8 mouse cellular contexts compared by ENCODE assay signal in the genomic region with DNA sequence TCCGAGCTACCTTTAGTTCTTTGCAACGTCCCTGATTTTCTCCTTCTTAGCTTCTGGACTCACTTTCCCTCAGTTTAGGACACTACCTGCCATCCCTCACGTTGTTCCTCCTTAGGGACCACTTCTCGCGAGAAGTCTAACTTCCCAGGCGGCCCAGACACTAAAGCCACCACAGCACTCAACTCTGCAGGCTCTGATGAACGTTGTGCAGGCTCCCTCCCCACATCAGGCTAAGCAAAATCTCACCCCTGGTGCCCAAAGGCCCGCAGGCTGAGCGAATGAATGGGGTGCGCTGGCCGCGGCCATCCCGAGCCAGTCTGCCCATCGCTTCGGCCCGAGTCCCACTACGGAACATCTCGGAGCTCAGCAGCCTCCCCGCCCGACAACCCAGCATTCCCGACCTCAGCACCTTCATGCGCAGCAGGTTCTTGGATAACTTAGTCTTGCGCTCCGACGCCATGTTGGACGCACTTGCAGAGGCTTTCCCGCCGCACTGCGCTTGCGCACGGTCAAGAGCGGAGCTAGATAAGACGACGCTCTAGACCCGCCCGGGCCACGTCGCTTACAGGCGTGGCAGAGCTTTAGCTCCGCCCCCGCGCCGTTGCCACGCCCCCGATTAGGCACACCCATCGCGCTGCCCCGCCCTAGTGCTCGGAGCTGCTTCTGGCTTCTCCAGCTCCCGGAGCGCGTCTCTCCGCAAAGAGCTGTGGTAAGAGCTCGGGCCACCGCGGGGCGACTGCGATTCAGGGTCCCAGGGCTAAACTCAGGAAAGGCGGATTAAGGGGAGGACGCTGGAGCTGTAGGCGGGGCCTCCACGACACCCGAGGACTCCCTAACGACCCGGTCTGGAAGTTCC. TPM values are rescaled to one million over a fixed set of nuclear protein-coding genes. Genes with fewer than 3 reads are reported as not detected.
DNase-seq lines count a peak whose midpoint lies in the region; ATAC-seq lines count a peak whose summit lies in the region.

Mphosph6 (minus strand) TSS at position 501 of the 856 bp plus-strand sequence.

- DNase-seq in adrenal gland, adult 18-20 months (ENCODE audit: low spot score in 2 of 2) = peak; percentile 96 to 97
- peak; percentile 100 for DNase-seq in embryo, embryonic 11 days
- DNase-seq in gastrocnemius, postnatal 25 days = peak; percentile 94
- DNase-seq in intestine, embryonic 14.5 days (ENCODE audit: low spot score) = peak; percentile 98
- peak; percentile 97 to 98 for DNase-seq in left cerebral cortex, postnatal 14 days (ENCODE audit: low spot score in 2 of 2)
- DNase-seq in mesoderm, embryonic 11.5 days (ENCODE audit: low read depth, low spot score) = peak; percentile 99
- DNase-seq in right cerebral cortex, postnatal 36 days (ENCODE audit: low spot score in 2 of 2) = peak; percentile 95 to 96
- peak; percentile 98 for DNase-seq in yolk sac, embryonic 10.5 days (ENCODE audit: low spot score)

- H3K4me1 ChIP-seq in intestine, embryonic 14.5 days (replicated peaks; ENCODE audit: control insufficient read depth, insufficient read depth, low read length) = peaks cover 12% of the 10 kb centered on the region

- H3K4me2 ChIP-seq in intestine, embryonic 14.5 days (ENCODE audit: low read length) = peak within 1 kb of the TSS; percentile 66

- ATAC-seq in intestine, embryonic 14.5 days (replicated peaks; ENCODE audit: low FRiP score, low TSS enrichment, low read depth) = peak; percentile 97

- intact Hi-C loops in left cerebral cortex, postnatal 14 days (cut with DNase I) = no loop called here

- peak within 1 kb of the TSS; percentile 93 for H3K9ac ChIP-seq in intestine, embryonic 14.5 days (ENCODE audit: low read length)

- peak within 1 kb of the TSS; percentile 90 for H3K27ac ChIP-seq in intestine, embryonic 14.5 days (ENCODE audit: low read depth)

- WGBS in intestine, embryonic 14.5 days = under 1% methylated on average over 65 of the region's 65 CpGs

- no peaks in the 10 kb centered on the region for H3K27me3 ChIP-seq in intestine, embryonic 14.5 days (replicated peaks; ENCODE audit: control insufficient read depth, insufficient read depth, low read length)

- H3K36me3 ChIP-seq in intestine, embryonic 14.5 days (ENCODE audit: control insufficient read depth, insufficient read depth, low read length) = peaks cover 26% of the 10 kb centered on the region

- peak within 1 kb of the TSS; percentile 93 for H3K4me3 ChIP-seq in intestine, embryonic 14.5 days (ENCODE audit: low read depth, low read length)

- H3K9me3 ChIP-seq in intestine, embryonic 14.5 days (ENCODE audit: control insufficient read depth, low read length) = no peaks in the 10 kb centered on the region

RNA-seq across cellular contexts. Expression of gene Mphosph6, which starts in this region (rescaled TPM):
- total RNA-seq in adrenal gland, adult 18-20 months (2021) = 10 to 100 TPM; 13.2 to 16.9 TPM
- total RNA-seq in gastrocnemius, postnatal 25 days (2021) = 1 to 10 TPM; 3.5 to 5.4 TPM
- polyA plus RNA-seq in intestine, embryonic 14.5 days (2014; fragmentation: Nextera tagmentation; extraction: Ambion mirVana) = 52.6 and 53.9 TPM in 2 replicates
- total RNA-seq in left cerebral cortex, postnatal 14 days (2021) = 10 to 100 TPM; 18.3 to 19.3 TPM

Comparison
In these comparisons a context has a peak if more than half of its experiments do, and no peak if none do; other contexts are left out.
1. Peak in every context shown above with its lines: DNase-seq, ATAC-seq, H3K4me3 ChIP-seq and H3K27ac ChIP-seq.